Mouse (Mus musculus) embryonic stem cell, embryonic (primary cell): Measurements from ENCODE around the gene Zfp819.

Experiments
- CTCF ChIA-PET, 4 experiments: fragments of 300-600 bp in 2 of 4; fragments of 350-600 bp in 2 of 4; sonication (Branson Sonifier 250); formaldehyde crosslinking; loops; one replicate each; lab custom pipeline; 2022; ENCODE audit warnings: inconsistent platforms in 2 of 4; lab: Charles Lee
- POLR2A ChIA-PET, 4 experiments: fragments of 300-600 bp in 2 of 4; fragments of 350-600 bp in 2 of 4; sonication (Branson Sonifier 250); formaldehyde crosslinking; loops; one replicate each; lab custom pipeline; 2022; ENCODE audit warnings: antibody characterized with exemption in 4 of 4, inconsistent platforms in 1 of 4; lab: Charles Lee

Zfp819 gene

GRCm38 (mm10) chr7:43606896-43607742 is at the start of gene Zfp819:
Gene Zfp819, plus strand, starts transcription at chr7:43607169.
- POLR2A ChIA-PET: interaction anchor here (0.5 to 4.7 kb wide), 56 partner anchors 9 to 1609 kb away, joined by 3 to 29 read pairs (median 4); partner anchors contain the start of genes Zfp719 (in 3 of the 4), Ctu1 (in 2 of the 4), 1700028J19Rik (in 1 of the 4) and 2410002F23Rik (in 1 of the 4)
- CTCF ChIA-PET: interaction anchor here (0.6 to 2.0 kb wide), 5 partner anchors 23 to 870 kb away, joined by 3 to 9 read pairs (median 3); no protein-coding TSS in a partner anchor

- ChIA-PET POLR2A (interaction anchor here (0.7 to 2.9 kb wide), 13 partner anchors 11 to 151 kb away, joined by 3 to 13 read pairs (median 5); partner anchors contain the start of genes Zfp719 (in 2 of the 4), Ctu1 (in 1 of the 4) and Zfp819 (in 1 of the 4)), CTCF (interaction anchor here in 1 of 4 experiments (0.6 kb wide), 1 partner anchor 286 kb away, joined by 10 read pairs; no protein-coding TSS in a partner anchor)
Measured at GRCm38 (mm10) chr7:43562006-43562633, 44.8 kb upstream of the Zfp819 start, which contains the start of gene Zfp658. Gene Zfp658, plus strand, starts transcription at chr7:43562256.

GRCm38 (mm10) chr7:43562651-43563070 is 44.3 kb upstream of the Zfp819 start:
- POLR2A ChIA-PET: interaction anchor here (0.6 to 2.9 kb wide), 13 partner anchors 10 to 151 kb away, joined by 3 to 13 read pairs (median 5); partner anchors contain the start of genes Zfp719 (in 2 of the 4) and Zfp819 (in 1 of the 4)
- CTCF ChIA-PET: interaction anchor here in 1 of 4 experiments (0.6 kb wide), 1 partner anchor 287 kb away, joined by 10 read pairs; no protein-coding TSS in a partner anchor

GRCm38 (mm10) chr7:43563300-43563699 is 43.7 kb upstream of the Zfp819 start:
- POLR2A ChIA-PET: interaction anchor here in 3 of 4 experiments (0.6 to 2.9 kb wide), 15 partner anchors 9 to 1932 kb away, joined by 3 to 13 read pairs (median 6); partner anchors contain the start of genes Zfp719 (in 2 of the 3) and Zfp819 (in 1 of the 3)
- CTCF ChIA-PET: interaction anchor here in 1 of 4 experiments (1.4 kb wide), 1 partner anchor 19 kb away, joined by 3 read pairs; no protein-coding TSS in a partner anchor

- CTCF ChIA-PET: interaction anchor here in 2 of 4 experiments (0.7 kb wide), 2 partner anchors 12 to 34 kb away, joined by 3 to 4 read pairs; no protein-coding TSS in a partner anchor
Measured at GRCm38 (mm10) chr7:43571216-43571615, 35.8 kb upstream of the Zfp819 start.

GRCm38 (mm10) chr7:43579440-43580171 is 27.4 kb upstream of the Zfp819 start, which contains the start of gene Zfp719:
Gene Zfp719, plus strand, starts transcription at chr7:43579610.
- ChIA-PET CTCF (interaction anchor here in 3 of 4 experiments (0.5 to 0.9 kb wide), 5 partner anchors 54 to 420 kb away, joined by 3 to 5 read pairs (median 4); no protein-coding TSS in a partner anchor), POLR2A (interaction anchor here (0.5 to 2.4 kb wide), 24 partner anchors 16 to 218 kb away, joined by 3 to 17 read pairs (median 4); partner anchors contain the start of genes Ctu1 (in 2 of the 4), Zfp658 (in 2 of the 4), Zfp819 (in 2 of the 4) and Klk12 (in 1 of the 4))

More at GRCm38 (mm10) chr7:43571216-43571615, 35.8 kb upstream of the Zfp819 start:
- POLR2A ChIA-PET: interaction anchor here in 2 of 4 experiments (0.6 to 1.4 kb wide), 5 partner anchors 18 to 786 kb away, joined by 3 to 5 read pairs (median 3); partner anchors contain the start of gene Lim2 (in 1 of the 2)

- ChIA-PET CTCF (interaction anchor here (0.5 to 0.9 kb wide), 5 partner anchors 15 to 421 kb away, joined by 3 to 5 read pairs (median 4); no protein-coding TSS in a partner anchor), POLR2A (interaction anchor here (0.5 to 2.4 kb wide), 18 partner anchors 11 to 482 kb away, joined by 3 to 17 read pairs (median 4); partner anchors contain the start of genes Ctu1 (in 1 of the 4), Klk12 (in 1 of the 4), Klk8 (in 1 of the 4) and Zfp658 (in 1 of the 4))
Measured at GRCm38 (mm10) chr7:43580526-43580925, 26.4 kb upstream of the Zfp819 start.

GRCm38 (mm10) chr7:43584790-43585189 is 22.2 kb upstream of the Zfp819 start:
- CTCF ChIA-PET: interaction anchor here in 3 of 4 experiments (0.7 to 1.2 kb wide), 5 partner anchors 18 to 90 kb away, joined by 3 to 4 read pairs (median 3); no protein-coding TSS in a partner anchor
- POLR2A ChIA-PET: interaction anchor here in 2 of 4 experiments (0.6 to 1.7 kb wide), 6 partner anchors 11 to 276 kb away, joined by 3 to 4 read pairs (median 3); partner anchors contain the start of genes Ctu1 (in 1 of the 2) and Zfp658 (in 1 of the 2)

- ChIA-PET CTCF (interaction anchor here in 2 of 4 experiments (1.0 kb wide), 2 partner anchors 18 to 315 kb away, joined by 3 to 4 read pairs; no protein-coding TSS in a partner anchor), POLR2A (interaction anchor here in 2 of 4 experiments (0.7 to 2.8 kb wide), 9 partner anchors 9 to 47 kb away, joined by 3 to 10 read pairs (median 3); partner anchors contain the start of genes Zfp719 (in 2 of the 2) and Ceacam18 (in 1 of the 2))
Measured at GRCm38 (mm10) chr7:43601884-43602283, 5.1 kb upstream of the Zfp819 start.

GRCm38 (mm10) chr7:43607743-43608287 is 846 bp downstream of the Zfp819 start:
- ChIA-PET CTCF (interaction anchor here (0.6 to 2.0 kb wide), 5 partner anchors 24 to 870 kb away, joined by 3 to 9 read pairs (median 3); no protein-coding TSS in a partner anchor), POLR2A (interaction anchor here (0.5 to 4.7 kb wide), 68 partner anchors 9 to 983 kb away, joined by 3 to 29 read pairs (median 4); partner anchors contain the start of genes Zfp719 (in 4 of the 4), Ctu1 (in 2 of the 4), 1700028J19Rik (in 1 of the 4) and 2410002F23Rik (in 1 of the 4))

- ChIA-PET POLR2A (interaction anchor here (0.6 to 4.7 kb wide), 61 partner anchors 8 to 982 kb away, joined by 3 to 29 read pairs (median 5); partner anchors contain the start of genes Zfp719 (in 4 of the 4), Ctu1 (in 2 of the 4), 1700028J19Rik (in 1 of the 4) and 2410002F23Rik (in 1 of the 4)), CTCF (interaction anchor here in 3 of 4 experiments (0.6 to 2.0 kb wide), 5 partner anchors 23 to 655 kb away, joined by 3 to 9 read pairs (median 3); no protein-coding TSS in a partner anchor)
Measured at GRCm38 (mm10) chr7:43608316-43608824, 1.4 kb downstream of the Zfp819 start.

GRCm38 (mm10) chr7:43613816-43614551 is 7.0 kb downstream of the Zfp819 start:
- POLR2A ChIA-PET: interaction anchor here in 1 of 4 experiments (0.6 kb wide), 1 partner anchor 746 kb away, joined by 3 read pairs; no protein-coding TSS in a partner anchor
- CTCF ChIA-PET: no interaction called here

GRCm38 (mm10) chr7:43622927-43623326 is 16.0 kb downstream of the Zfp819 start:
- POLR2A ChIA-PET: interaction anchor here in 2 of 4 experiments (0.8 to 3.0 kb wide), 4 partner anchors 11 to 968 kb away, joined by 3 to 26 read pairs (median 3); partner anchors contain the start of genes Kcnc3 (in 1 of the 2) and Zfp819 (in 1 of the 2)
- CTCF ChIA-PET: interaction anchor here in 1 of 4 experiments (0.6 kb wide), 1 partner anchor 410 kb away, joined by 8 read pairs; no protein-coding TSS in a partner anchor

- ChIA-PET POLR2A (interaction anchor here in 3 of 4 experiments (0.6 to 3.0 kb wide), 19 partner anchors 9 to 967 kb away, joined by 3 to 27 read pairs (median 4); partner anchors contain the start of genes Zfp819 (in 2 of the 3), Ctu1 (in 1 of the 3) and Kcnc3 (in 1 of the 3)), CTCF (interaction anchor here in 3 of 4 experiments (0.6 to 1.0 kb wide), 5 partner anchors 11 to 1278 kb away, joined by 3 to 8 read pairs (median 5); no protein-coding TSS in a partner anchor)
Measured at GRCm38 (mm10) chr7:43623819-43624218, 16.9 kb downstream of the Zfp819 start.
